Mouse (Mus musculus): ENCODE results near the gene Nom1. TPM values are rescaled to one million over a fixed set of nuclear protein-coding genes. Genes with fewer than 3 reads are reported as not detected.
A peak's percentile ranks its signal among the peaks of the same experiment; 100 is the strongest.
"Not testable (repeated sequence)": the region's sequence is repeated elsewhere in the genome, so short reads cannot be mapped to it uniquely, and the experiment has no call there.

The Nom1 gene
- 10 to 100 TPM; 20.5 to 23.7 TPM for total RNA-seq (2021)

DNA sequence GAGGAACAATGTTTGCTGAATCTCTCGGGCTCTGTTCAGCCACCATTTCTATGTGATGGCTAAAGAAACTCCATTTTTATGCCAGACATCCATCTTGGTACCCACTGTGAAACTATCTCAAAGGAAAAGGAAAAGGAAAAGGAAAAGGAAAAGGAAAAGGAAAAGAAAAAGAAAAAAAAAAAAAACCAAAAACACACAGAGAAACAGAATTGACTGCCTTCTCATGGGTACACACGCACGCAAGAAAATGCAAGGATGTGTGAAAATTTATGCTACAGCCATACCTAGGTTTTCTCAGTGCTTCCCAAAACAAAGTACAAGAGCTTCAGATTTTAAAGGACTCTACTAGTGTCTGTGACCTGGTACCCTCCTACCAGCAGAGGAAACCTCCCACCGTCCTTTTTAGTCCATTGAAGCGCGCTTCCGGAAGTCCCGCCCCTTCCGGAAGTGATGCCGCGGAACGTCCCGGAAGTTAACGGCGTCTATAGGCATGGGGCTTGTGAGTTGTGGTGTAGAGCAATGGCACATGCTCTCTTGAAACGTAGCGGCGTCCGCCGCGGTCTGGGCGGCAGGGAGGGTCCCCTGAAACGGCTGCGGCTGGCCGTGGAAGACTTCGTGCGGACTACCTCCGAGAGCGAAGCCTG is at the start of gene Nom1:
Gene Nom1, plus strand, starts transcription at position 437 of the 644 bp plus-strand sequence.
- peak; percentile 87 to 91 for DNase-seq

DNA sequence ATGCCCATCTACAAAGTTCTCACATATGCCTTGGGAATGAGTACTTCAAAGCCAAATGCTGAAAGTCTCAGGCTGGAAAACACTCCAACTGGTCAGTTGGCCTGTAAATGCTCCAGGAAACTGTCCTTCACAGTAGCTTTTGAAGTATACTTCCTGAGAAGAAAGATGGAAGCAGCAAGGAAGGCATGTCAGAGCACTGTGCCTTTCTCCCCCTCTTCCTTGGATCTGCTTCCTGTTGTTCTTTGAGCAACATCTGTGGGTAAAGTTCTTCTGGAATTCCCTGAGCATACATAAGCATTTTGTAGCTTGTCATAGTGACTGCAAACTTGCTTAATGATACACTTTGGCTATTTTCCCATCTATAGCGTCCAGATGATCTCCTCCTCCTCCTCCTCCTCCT is 46.9 kb upstream of the Nom1 start:
- DNase-seq: no peak

DNA sequence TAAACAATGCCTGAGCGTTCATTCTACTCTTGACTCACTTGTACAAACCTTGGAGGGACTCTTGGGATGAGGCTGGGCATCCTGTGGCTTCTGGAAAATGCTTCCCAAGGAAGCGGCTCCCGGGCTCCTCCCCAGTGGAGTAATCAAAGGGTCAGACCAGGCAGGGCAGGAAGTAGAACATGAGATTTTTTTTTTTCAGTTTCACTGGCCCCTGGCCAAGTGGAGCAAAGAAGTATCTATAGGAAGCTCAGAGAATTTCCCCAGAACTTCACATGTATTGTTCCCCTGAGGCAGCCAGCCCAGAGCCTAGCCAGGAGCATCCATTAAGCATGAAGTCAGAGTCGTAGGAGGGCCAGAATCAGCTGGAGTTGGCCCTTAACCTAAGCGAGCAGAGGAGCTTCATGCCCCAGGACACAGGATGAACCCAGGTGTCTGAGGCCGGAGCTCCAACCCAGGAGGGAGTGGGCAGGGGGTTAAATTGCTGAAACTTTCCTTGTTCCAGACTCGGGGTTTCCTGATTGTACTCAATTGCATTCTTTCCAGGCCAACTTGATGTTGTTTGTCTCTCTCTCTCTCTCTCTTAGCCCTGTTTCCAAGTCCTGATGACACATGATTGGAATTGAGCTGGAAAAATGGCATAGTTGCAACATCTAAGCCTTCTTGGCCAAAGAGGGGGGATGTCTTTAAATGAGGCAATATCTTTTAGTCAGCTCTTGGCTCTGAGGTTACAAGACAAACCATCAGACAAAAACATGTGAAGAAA is 46.1 kb upstream of the Nom1 start:
- no peak for DNase-seq

DNA sequence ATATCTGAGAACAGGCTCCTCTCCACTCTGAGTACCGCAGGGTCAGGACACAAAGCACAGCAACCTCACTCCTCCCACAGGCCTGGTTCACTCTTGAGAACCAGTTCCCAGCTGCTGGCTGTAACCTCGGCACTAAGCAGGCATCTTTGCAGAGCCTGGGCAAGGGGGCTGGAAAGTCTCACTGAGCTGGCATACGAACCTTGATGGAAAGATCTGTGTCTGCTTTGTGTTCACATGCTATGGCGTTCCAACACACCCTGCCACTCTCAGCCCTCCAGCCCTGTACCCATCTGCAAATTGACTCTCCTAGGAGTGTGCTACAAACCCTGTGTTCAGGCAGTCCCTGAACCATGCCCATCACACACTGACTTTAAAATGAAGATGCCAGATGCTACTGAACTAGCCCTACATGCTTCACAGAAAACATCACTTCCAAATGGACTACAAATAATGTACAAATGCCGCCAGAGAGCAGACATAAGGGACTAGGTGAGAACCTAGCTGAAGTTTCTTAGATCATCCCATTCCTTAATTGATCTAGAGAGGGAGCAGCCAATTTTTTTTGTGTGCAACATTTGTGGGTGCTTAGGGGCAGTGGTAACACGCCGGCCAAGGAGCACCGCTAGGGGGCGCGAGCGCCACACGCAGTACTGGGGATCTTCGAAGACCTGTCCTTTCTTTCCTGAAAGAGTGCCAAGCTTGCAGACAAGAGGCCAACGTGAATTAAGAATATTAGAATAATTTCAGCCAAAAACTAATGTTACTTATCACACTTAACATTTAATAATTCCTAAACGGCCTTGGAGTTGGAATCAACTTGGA is 45.3 kb upstream of the Nom1 start:
- DNase-seq: peak; percentile 46 to 69

DNA sequence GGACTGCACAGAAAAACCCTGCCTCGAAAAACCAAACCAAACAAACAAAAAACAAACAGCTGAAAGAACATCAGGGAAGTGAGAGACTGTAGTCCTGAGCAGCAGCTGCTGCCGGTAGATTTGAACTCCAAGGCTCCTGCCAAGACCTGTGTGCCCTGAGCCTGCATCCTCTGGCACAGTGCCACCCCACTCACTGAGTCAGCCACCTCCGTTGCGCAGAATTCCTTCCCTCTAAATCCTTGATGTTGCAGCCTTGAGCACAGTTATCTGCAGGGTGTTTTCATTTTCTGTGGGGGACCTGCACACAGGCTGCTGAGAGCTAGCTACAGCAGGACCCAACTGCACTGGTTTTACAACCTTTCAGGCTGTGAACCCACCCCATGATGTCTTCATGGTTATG is 36.0 kb upstream of the Nom1 start:
- no peak for DNase-seq

DNA sequence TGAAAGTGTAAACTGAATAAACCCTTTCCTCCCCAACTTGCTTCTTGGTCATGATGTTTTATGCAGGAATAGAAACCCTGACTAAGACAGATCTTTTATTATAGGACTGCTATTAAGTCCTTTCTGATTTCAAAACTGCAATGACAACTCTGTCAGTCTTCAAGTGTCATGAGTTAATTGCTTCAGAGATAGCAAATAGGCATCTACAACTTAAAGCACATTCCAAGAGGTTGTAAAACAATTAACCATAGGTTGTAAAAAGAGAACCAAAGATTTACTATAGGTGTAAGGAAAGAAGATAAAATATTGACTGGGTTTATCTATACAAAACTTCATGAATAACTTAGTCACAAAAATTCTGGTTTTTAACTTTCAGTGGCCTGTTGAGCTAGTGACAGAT is 23.6 kb upstream of the Nom1 start:
- DNase-seq: no peak

DNA sequence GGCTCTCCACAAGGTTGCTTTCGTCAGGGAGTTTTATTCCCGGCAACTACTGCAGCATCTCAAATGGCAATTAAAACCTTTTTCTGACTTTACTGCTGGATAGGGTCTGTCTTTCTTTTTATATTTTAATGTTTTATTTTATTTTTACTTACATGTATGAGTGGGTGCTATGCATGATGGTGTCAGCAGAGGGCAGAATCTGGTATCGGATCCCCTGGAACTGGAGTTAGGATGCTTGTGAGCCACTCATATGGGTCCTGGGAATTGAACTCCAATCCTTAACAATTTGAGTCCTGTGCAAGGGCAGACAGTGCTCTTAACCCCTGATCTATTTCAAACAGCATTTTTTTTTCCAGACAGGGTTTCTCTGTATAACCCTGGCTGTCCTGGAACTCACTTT is 21.4 kb upstream of the Nom1 start:
- DNase-seq: no peak

DNA sequence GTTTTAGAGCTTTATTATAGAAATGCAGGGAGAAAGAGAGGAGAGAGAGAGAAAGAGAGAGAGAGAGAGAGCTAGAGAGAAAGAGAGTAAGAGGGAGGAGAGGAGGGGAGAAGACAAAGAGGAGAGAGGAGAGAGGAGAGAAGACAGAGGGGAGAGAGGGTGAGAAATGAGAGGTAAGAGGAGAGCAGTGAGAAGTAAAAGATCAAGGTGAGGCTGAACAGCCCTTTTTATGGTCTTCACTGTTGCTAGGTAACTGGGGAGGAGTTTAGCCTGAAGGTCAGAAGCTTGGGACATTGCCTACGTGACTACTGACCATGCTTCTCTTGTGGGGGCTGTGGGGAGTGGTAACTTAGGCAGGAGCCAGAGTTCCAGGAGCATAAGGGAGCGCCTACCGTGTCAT is 11.1 kb upstream of the Nom1 start:
- not testable (repeated sequence) for DNase-seq

DNA sequence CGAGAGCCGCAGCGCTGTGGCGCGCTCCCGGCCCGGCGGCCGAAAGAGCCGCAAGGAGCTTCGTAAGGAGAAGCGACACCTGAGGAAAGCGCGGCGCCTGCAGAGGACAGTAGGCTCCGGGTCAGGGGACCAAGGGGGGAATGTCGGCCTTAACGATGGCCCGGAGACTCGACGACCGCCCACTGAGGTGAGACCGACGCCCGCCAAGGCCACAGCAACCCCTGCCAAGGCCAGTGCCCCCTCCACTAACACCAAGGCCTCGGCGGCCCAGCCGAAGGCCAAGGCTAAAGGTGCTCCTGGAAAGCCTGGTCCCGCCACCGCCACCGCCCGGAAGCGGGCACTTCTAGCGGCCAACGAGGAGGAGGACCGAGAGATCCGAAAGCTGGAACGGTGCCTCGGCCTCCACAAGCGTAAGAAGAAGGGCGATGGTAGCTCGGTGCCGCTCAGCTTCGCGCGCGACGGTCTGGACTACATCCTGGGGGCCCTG is 451 bp downstream of the Nom1 start:
- DNase-seq: peak in 1 of 2 experiments; percentile 4

DNA sequence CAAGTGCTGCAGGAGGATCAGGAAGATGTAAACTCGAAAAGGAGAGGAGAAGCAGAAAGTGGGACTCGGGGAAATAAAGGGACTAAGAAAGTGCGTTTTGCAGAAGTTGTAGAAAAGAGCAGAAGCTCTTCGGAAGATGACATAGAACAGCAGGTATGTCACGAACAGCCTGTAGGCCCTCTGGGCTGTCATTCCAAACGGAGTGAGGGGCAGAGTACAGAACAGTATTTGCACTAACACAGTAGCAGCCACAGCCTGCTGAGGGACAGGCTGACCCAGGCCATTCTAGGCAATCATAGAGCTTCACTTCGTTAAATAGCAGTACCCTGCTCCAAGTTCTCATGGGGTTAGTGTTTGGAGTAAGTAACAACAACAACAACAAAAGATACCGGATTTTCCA is 1.0 kb downstream of the Nom1 start:
- no peak for DNase-seq

DNA sequence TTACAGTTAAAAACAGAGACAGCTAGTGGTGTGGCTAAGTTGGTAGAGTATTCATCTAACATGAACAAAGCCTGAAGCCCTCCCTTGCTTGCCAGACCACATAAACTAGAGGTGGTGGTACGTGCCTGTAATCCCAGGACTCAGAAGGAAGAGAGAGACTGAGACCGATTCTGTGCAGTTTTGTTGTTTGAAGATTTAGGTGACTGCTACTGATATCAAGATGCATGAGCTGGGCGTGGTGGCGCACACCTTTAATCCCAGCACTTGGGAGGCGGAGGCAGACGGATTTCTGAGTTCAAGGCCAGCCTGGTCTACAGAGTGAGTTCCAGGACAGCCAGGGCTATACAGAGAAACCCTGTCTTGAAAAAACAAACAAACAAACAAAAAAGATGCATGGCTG is 2.3 kb downstream of the Nom1 start:
- DNase-seq: not testable (repeated sequence)

DNA sequence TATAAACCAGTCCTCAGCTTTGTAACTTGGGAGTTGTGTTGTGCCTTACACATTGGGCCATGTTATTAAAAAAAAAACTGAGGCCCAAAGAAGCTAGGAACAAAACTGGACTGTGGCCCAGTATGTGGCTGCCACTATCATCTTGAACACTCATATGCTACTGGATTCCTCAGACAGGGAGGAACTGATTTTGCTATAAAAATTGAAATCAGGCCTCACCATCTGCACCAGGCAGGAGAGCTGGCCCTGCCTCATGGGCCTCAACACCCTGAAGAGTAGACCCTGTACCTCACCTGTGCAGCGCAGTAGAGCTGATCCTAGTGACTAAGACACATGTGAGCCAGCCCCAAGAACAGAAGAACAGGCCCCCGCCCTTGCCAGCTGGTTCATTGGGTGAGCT is 10.8 kb downstream of the Nom1 start:
- no peak for DNase-seq

DNA sequence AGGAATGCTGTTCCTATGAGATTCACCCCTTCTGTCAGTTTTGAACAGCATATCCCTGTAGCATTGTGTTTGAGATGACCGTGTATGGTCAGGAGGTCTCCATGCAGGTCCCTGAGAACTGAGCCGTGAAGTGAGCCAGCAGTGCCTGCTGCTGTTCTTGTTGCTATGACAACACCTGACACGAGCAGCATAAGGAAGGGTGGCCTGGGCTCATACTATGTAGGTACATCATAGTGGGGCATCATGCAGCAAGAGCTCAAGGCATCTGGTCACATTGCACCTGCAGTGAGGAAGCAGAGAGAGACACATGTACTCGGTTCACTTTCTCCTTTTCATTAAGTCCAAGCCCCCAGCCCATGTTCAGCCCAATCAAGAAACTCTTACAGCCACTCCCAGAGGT is 17.9 kb downstream of the Nom1 start:
- no peak for DNase-seq

DNA sequence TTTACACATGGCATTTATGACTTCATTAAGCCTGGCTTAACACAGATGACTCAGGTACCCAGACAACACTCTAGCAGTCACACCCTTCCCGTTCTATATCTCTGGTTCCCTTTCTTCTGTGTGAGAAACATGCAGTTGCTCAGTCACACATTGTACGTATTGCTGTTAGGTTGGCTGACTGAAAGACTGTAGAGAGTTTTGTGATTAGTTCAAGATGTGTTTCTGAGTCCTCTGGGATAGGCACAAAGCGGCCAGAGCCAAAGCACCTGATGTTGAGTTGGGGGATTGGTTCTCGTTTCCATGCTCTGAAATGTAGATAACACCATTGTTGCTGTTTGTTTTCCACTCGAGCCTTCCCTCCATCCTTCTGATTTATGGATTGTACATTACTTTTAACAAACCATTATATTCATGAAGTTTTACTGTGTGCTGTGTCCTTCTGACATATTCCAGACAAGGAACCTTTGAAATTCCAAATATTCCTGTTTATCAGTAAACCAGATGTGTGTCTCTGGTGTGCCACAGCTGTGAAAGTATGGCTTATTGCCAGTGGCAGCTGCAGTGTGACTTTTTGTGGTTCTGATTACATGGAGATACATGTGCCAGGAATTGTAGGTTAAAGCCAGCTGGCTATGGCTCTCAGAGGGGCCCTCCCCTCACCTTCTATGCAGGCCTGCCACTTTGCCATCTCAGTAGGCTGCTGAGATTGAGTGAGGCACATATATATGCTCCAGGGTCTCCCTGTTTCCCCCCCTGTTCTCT is 22.6 kb downstream of the Nom1 start:
- DNase-seq: no peak

DNA sequence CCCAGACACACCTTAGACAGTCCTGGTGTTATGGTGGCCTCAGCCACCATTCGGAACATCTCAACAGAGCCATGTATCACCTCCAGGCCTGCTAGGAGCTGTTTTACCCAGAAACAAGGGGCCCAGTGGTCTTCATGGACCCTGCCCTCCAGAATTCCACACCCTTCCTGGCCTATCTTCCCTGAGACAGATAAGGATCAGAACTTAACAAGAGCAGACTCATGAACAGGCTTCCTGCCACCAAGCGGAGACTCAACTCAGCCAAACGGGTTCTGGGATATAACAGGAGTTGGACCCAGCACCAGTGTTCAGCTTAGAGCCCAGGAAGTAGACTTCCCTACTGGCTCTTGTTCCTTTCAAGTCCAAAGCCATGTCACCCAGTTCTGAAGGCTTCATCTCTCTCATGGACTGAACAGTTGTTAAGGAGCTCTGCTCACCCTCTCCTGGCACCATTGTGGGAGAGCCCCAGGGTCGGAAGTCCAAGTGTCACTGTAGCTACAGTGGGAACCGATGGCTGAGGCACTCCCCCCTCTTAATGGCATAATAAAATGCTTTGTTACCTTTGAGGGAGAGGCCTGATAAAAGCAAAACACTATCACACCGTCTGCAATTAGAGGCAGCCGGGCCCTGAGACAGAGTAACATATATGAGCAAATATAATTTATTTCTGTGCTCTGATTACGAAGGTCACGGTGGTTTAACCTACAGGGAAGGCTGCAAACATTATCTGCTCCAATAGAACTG is 28.7 kb downstream of the Nom1 start:
- DNase-seq: no peak

DNA sequence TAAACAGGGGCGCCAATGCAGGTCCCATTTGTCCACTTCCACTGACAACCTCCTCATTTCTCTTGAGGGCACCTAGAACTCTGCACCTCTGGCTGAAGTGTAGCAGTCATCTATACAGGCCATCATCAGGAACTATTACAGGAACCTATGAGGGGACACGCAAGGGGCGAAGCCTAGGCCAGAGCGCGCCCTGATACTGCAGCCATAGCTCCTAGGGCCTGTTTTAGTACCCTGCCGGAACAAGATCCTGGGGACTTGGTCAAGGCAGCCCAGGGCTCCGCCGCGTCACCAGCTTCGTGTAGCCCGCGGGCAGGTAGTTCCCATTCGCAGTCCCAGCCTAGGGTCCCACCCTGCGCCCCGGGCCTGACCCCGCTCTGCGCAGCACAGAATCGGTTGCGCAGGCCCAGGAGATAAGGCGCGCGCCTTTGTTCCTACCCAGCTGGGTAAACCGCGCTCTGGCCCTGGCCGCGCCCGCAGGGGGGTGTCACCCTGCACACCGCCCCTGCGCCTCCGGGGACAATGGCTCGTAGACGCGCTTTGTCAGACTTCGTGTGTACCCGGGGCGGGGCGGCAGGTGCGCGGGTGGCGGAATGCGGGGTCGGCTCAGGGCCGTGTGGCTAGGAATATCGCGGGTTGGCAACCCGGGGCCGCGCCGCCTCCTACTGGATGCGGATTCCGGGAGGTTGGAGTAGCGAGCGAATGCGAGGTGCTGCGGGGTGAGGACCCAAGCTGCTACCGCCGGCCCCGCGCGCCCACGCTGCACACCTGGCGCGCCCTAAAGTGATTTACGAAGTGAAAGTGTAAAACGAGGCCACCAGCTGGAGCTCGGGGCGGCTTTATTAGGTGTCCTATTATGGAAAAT is 33.3 kb downstream of the Nom1 start:
- DNase-seq: no peak

DNA sequence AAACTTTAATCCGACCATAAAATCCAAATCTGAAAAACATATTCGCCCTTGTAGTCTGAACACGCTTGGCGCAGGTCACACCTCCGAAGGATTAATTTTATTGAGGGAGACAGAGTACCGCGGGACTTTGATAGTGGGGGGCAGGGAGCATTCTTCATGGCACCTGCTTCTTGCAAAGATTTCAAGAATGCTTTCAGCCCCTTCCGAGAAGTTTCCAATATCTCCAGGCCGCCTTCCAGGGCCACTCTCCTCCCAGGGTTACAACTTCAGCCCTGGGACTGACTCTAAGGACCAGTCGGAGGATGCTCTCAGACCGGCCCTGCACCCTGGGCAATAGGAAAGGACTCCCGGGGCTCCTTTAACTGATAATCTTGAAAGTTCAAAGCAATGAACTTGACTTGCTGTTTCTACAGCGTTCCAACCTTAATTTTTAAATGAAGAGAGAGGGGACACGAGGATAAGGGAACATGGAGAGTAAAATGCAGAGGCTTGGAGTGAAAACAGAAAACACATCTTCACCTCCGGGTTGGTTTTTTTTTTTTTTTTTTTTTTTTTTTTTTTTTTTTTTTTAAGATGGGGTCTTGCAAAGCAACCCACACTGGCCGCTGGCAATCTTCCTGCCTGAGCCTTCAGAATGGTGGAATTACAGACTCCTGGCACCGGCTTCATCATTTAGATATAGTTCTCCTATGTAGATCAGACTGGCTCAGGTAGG is 34.0 kb downstream of the Nom1 start:
- no peak for DNase-seq

DNA sequence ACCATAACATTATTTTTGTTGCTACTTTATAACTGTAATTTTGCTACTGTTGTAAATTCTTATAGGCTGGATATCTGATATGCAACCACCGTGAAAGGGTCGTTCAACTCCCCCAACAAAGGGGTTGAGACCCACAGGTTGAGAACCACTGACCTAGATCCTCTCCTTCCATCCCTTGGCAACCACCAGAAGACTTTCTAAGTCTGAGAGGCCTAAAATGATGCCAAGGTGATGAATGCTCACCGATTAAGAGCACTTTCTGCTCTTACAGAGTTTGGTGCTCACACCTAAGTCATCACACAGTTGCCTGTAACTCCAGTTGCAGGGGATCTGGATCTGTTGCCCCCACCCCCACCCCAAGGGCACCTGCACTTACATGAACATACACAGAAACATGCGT is 35.0 kb downstream of the Nom1 start:
- DNase-seq: no peak

DNA sequence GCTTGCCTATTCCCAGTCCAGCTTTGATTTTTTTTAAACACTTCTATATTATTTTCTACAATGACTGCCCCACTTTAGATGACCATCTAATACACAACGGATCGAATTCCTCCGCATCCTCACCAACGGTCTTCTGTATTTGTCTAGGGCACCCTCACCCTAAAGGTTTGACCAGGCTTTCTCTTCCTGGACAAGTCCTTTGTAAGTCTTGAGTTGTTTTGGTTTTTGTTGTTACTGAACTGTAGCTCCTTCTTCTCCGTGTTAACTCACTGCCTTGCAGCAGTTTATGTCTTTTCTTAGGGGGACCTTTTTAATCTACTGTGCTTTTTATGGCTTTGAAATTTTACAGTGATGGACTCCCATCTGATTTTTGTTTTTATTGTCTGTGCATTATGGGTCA is 35.8 kb downstream of the Nom1 start:
- DNase-seq: no peak

DNA sequence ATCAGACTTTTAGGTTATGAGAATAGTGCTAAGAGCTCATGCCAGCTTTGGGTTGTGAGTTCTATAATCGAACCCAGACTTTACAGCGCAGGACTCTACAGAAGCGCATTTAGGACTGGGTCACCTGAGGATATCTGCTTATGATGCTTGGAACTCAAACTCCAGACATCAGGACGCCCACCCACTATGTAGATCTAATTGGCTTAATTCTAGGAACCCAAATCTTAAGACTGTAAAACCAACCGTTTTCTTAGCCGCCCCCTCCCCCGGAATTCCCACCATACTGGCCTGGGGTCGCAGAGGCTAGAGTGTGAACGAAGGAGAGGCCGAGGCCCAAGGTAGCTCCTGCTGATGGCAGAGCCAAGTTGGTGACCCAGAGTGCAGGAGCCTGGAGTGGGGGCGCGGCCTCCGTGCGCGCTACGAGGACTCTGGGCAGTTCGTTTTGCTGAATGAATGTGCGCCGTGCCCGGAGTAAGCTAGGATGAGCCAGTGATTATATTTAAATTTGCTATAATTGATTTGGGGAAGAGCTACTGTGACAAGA is 36.5 kb downstream of the Nom1 start:
- DNase-seq: no peak
